Mouse (Mus musculus) adrenal gland, adult 18-20 months (tissue): Measurements from ENCODE around the gene Fgfr2. TPM values are rescaled to one million over a fixed set of nuclear protein-coding genes. Genes with fewer than 3 reads are reported as not detected.
A peak's percentile ranks its signal among the peaks of the same experiment; 100 is the strongest.

ENCODE experiments used
- DNase-seq, 2 experiments: peaks; one replicate each; pipeline ENCODE4 v3.0.0; 2021 to 2022; ENCODE audit warnings: low spot score in 2 of 2
- total RNA-seq, 2 experiments: library from RNA; stranded (reverse); gene quantifications; 1 replicate in 1 of 2; 2 replicates in 1 of 2; pipeline ENCODE4 v1.2.3; 2021

The Fgfr2 gene
- total RNA-seq, 2 experiments from 2014 or later: 294 to 308 TPM

GRCm38 (mm10) chr7:130382126-130382525 lies 2741.0 kb downstream of the Fgfr2 start:
- no peak for DNase-seq

GRCm38 (mm10) chr7:130381387-130381951 lies 2741.7 kb downstream of the Fgfr2 start:
- DNase-seq: no peak

- DNase-seq: peak in 1 of 2 experiments; percentile 27
Measured at GRCm38 (mm10) chr7:130380769-130381355, 2742.3 kb downstream of the Fgfr2 start.

GRCm38 (mm10) chr7:130380367-130380766 lies 2742.8 kb downstream of the Fgfr2 start:
- DNase-seq: no peak

GRCm38 (mm10) chr7:130379886-130380285 lies 2743.3 kb downstream of the Fgfr2 start:
- no peak for DNase-seq

GRCm38 (mm10) chr7:130378308-130378707 lies 2744.8 kb downstream of the Fgfr2 start:
- DNase-seq: no peak

GRCm38 (mm10) chr7:130374311-130374710 lies 2748.8 kb downstream of the Fgfr2 start:
- peak in 1 of 2 experiments; percentile 36 for DNase-seq

GRCm38 (mm10) chr7:130368827-130369641 lies 2754.1 kb downstream of the Fgfr2 start:
- no peak for DNase-seq

GRCm38 (mm10) chr7:130368036-130368826 lies 2754.9 kb downstream of the Fgfr2 start:
- no peak for DNase-seq

GRCm38 (mm10) chr7:130367222-130368035 lies 2755.7 kb downstream of the Fgfr2 start:
- no peak for DNase-seq

GRCm38 (mm10) chr7:130365711-130366110 lies 2757.4 kb downstream of the Fgfr2 start:
- no peak for DNase-seq

GRCm38 (mm10) chr7:130340412-130341152 lies 2782.6 kb downstream of the Fgfr2 start:
- no peak for DNase-seq

- no peak for DNase-seq
Measured at GRCm38 (mm10) chr7:130337601-130338000, 2785.5 kb downstream of the Fgfr2 start.

GRCm38 (mm10) chr7:130335440-130336051 lies 2787.6 kb downstream of the Fgfr2 start:
- DNase-seq: no peak

- no peak for DNase-seq
Measured at GRCm38 (mm10) chr7:130332515-130333220, 2790.5 kb downstream of the Fgfr2 start.

GRCm38 (mm10) chr7:130327603-130328365 lies 2795.4 kb downstream of the Fgfr2 start:
- no peak for DNase-seq

GRCm38 (mm10) chr7:130325983-130326433 lies 2797.1 kb downstream of the Fgfr2 start:
- DNase-seq: peak in 1 of 2 experiments; percentile 35
